Mouse (Mus musculus) lung, postnatal 10 days (tissue): ENCODE measurements around the gene Zfp428.
A peak's percentile ranks its signal among the peaks of the same experiment; 100 is the strongest.

Source experiments
- DNase-seq: peaks from one replicate; pipeline ENCODE4 v3.0.0; 2021

Zfp428 gene

GRCm38 (mm10) chr7:24523723-24524122 is 16.9 kb downstream of the Zfp428 start:
- no peak for DNase-seq

- no peak for DNase-seq
Observed at GRCm38 (mm10) chr7:24524978-24525377, 18.2 kb downstream of the Zfp428 start.

GRCm38 (mm10) chr7:24525686-24526420 is 19.0 kb downstream of the Zfp428 start:
- DNase-seq = peak; percentile 6

- DNase-seq = no peak
Observed at GRCm38 (mm10) chr7:24528861-24529260, 22.1 kb downstream of the Zfp428 start.

- DNase-seq = peak; percentile 14
Observed at GRCm38 (mm10) chr7:24529580-24529979, 22.8 kb downstream of the Zfp428 start.

GRCm38 (mm10) chr7:24530062-24530931 is 23.5 kb downstream of the Zfp428 start, which contains the start of gene Irgq:
Gene Irgq (plus strand): TSS chr7:24530689.
- peak; percentile 99 for DNase-seq

GRCm38 (mm10) chr7:24531211-24531971 is 24.6 kb downstream of the Zfp428 start:
- peak; percentile 85 for DNase-seq

GRCm38 (mm10) chr7:24533031-24533571 is 26.3 kb downstream of the Zfp428 start:
- DNase-seq = no peak

- no peak for DNase-seq
Observed at GRCm38 (mm10) chr7:24533806-24534205, 27.0 kb downstream of the Zfp428 start.

GRCm38 (mm10) chr7:24534301-24534700 is 27.5 kb downstream of the Zfp428 start:
- no peak for DNase-seq

- DNase-seq = no peak
Observed at GRCm38 (mm10) chr7:24537081-24537480, 30.3 kb downstream of the Zfp428 start.

- no peak for DNase-seq
Observed at GRCm38 (mm10) chr7:24537591-24537990, 30.8 kb downstream of the Zfp428 start.

GRCm38 (mm10) chr7:24538154-24538553 is 31.3 kb downstream of the Zfp428 start:
- no peak for DNase-seq

- no peak for DNase-seq
Observed at GRCm38 (mm10) chr7:24538701-24539100, 31.9 kb downstream of the Zfp428 start.

- no peak for DNase-seq
Observed at GRCm38 (mm10) chr7:24539686-24540085, 32.9 kb downstream of the Zfp428 start.

GRCm38 (mm10) chr7:24544506-24544905 is 37.7 kb downstream of the Zfp428 start:
- DNase-seq = no peak

- DNase-seq = no peak
Observed at GRCm38 (mm10) chr7:24546068-24546614, 39.3 kb downstream of the Zfp428 start, which contains the start of the genes Pinlyp and Xrcc1. Gene Pinlyp (minus strand): TSS chr7:24546118. Gene Xrcc1 (plus strand): TSS chr7:24546289.

GRCm38 (mm10) chr7:24546634-24547389 is 40.0 kb downstream of the Zfp428 start:
- peak; percentile 100 for DNase-seq

GRCm38 (mm10) chr7:24547534-24548036 is 40.8 kb downstream of the Zfp428 start:
- no peak for DNase-seq

- DNase-seq = no peak
Observed at GRCm38 (mm10) chr7:24551985-24552759, 45.4 kb downstream of the Zfp428 start.

GRCm38 (mm10) chr7:24555786-24556185 is 49.0 kb downstream of the Zfp428 start:
- DNase-seq = no peak
